Mouse (Mus musculus) brain, embryonic 18.5 days (tissue): ENCODE data around the gene Timp2.
"Not testable (repeated sequence)": the region's sequence is repeated elsewhere in the genome, so short reads cannot be mapped to it uniquely, and the experiment has no call there.

Experiments used
- DNase-seq: peaks from one replicate; pipeline ENCODE4 v3.0.0-alpha.2; 2012; ENCODE audit warnings: low read depth, low spot score

The Timp2 gene

DNA sequence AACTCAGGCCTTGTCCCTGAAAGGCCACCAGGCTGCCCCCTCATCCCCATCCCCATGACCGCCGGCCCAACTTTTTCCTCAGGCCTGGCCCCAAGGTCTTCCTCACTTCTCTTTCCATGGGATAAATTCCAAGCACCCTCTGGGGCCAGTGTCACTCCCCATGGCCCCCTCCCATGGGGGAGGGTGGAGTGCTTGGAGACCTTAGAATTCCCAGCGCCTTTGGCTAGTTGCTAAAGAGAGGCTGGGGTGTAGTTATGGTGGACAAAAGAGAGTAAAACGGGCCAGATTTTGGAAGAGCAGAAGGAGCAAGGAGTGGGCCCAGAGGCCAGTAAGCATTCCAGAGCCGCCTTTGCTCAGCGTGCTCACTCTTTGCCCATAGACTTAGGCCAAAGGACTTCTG, at the start of gene Timp2:
Gene Timp2 (minus strand): TSS at position 101 of the 400 bp plus-strand sequence.
- DNase-seq: no peak

DNA sequence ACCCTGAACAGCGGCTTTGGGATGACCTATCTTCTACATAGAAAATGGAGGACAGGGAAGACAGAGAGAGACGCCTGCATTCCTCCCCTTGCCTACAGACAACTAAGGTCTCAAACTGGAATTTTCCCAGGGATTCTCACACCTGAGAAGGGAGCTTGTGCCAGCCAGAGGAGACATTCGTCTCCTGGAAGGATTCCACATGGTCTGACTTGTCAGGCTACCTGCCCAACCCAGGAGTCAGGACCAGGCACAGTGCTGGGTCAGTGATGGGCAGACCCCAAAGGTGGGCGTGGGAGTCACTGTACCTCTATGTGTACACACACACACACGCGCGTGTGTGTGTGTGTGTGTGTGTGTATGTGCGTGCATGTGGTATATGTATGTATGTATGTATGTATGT, 49.8 kb upstream of the Timp2 start:
- no peak for DNase-seq

DNA sequence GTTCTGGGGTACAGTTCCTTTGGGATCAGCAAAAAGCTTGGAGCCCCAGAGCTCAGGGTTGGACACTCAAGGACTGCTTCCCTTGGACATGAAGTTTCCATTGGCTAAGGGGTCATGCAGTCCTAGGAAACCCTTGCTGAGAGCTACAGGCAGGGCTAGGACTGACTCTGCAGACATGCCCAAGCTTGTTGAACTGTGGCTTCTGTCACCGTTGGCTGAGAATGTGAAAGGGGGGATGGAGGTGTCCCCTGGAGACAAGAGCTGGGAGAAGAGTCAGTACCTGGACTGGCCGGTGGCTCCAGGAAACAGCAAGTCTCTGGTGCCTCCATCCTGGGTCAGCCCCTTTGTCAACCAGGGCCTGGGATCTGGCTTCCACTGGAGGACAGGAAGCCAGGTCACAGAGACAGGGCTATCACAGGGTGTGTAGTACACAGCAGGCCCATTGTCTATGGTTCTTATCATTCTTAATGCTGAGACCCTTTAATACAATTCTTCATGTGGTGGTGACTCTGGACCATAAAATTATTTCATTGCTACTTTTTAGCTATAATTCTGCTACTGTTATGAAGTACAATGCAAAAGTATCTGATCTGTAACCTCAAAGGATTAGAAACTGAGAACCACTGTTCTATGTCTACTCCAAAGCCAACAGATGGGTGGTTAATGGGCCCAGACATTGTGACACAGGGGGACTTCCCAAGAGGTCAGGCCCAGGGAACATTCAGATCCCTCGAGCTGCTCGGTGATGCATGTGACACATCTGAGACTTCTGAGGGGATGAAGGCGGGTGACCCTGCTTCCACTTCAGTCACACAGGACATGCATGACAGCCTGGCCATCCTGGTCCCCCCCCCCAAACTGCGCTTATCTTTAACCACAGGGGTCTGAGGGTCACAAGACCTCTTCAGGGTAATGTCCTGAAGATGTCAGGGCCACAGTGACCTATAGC, 48.7 kb upstream of the Timp2 start:
- DNase-seq: no peak

DNA sequence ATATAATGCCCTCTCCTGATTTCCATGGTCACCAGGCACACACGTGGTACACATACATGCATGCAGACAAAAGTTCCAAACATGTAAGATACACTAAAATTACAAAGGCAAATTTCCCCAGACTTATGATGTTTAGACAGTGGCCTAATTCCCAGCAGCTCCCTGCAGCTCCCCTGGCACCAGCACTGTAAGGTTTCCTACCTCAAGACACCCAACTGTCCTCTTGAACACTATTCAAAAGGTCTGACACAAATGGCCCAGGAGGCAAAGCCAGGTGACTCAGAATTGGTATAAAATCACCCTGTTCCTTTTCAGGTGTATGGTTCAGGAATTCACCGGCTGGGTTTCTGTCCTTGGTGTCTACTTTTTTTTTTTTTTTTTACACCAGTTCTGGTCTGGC, 47.6 kb upstream of the Timp2 start:
- no peak for DNase-seq

DNA sequence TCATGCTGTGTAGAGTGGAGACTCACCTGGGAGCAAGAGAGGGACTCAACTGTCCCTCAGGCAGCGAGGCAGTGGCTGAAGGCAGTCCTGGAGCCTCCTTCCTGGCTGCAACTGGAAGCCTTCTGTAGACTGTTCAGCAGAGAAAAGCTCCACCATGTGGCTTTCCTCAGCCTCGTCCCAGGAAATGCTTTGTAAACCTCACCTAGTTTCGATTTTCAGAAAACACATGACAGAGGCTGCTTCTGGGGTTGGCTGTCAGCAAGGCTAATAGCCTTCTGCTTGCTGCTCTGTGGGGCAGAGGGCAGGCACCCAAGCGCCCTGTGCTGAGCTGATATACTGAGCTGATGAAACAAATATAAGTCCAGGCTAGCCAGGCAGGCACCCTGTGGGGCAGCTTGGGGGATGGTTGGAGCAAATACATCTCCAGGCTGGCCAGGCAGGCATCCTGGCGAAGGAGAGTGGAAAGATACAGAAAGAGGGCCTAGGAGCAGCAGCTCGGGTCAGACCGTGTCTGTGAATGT, 46.3 kb upstream of the Timp2 start, which contains the start of gene Lgals3bp:
Gene Lgals3bp (minus strand): TSS at position 333 of the 521 bp plus-strand sequence.
- DNase-seq: no peak

DNA sequence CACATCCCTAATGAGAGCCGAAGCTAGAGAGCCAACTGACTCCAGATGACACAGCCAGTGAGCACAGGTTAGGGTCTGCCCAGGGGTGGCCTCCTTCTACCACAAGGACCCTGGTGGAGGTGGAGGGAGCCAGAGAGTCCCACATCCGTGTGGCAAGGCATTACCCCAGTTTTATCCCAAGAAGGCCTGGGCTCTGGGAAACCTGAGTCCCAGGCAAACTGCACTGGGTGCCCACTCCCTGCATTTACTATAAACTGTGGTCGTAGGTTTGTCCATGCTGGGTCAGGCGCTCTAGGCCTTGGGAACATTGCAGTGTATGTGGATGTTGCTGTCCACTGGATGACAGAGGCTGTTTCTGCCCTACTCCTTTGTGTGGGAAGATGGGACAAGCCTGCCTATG, 45.7 kb upstream of the Timp2 start:
- no peak for DNase-seq

DNA sequence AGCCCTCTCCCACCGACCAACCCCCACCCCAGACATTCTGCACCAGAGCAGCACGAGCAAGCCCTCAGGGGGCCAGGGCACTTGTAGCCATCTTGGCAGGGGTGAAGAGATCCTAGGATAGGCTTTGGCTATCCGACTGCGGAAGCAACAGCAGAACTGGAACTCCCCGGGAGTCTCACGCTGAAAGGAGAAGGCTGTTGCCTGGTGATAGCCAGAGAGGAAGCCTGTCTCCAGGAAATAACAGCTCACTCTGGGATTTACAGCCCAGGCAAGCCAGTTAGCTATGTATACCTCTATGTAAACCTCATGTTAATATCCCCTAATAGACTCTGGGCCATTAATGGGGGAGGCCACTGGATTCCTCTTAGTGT, 45.0 kb upstream of the Timp2 start:
- no peak for DNase-seq

DNA sequence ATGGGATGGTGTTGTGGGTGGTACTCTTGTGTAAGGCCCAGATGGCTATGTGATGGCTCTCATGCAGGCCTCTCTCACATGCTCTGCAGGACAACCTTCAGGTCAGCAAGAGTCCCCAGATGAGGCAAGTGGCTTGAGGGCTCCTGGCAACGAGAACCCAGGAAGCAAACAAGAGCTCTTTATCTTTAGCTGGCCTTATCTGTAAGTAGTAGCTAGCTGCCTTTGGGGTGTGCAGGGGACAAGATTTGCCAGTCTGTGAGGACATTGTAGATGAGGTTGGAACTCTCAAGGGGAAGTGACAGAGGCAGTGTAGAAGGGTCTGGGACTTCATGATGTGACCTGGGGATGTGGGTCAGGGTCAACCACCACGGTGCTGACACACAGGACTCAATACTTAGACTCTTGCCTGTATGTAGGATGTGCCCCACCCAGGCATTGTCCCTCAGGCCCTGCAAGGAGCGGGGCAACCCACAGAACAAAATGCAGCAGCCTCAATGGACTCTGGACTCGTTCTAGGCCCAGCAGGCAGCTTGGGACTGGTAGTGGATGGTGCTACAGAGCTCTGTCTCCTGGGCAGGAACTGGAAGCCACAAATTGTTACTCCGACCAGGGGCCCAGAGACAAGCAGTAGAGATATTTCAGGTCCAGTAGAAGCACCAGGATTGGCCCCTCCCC, 44.5 kb upstream of the Timp2 start:
- DNase-seq: no peak

DNA sequence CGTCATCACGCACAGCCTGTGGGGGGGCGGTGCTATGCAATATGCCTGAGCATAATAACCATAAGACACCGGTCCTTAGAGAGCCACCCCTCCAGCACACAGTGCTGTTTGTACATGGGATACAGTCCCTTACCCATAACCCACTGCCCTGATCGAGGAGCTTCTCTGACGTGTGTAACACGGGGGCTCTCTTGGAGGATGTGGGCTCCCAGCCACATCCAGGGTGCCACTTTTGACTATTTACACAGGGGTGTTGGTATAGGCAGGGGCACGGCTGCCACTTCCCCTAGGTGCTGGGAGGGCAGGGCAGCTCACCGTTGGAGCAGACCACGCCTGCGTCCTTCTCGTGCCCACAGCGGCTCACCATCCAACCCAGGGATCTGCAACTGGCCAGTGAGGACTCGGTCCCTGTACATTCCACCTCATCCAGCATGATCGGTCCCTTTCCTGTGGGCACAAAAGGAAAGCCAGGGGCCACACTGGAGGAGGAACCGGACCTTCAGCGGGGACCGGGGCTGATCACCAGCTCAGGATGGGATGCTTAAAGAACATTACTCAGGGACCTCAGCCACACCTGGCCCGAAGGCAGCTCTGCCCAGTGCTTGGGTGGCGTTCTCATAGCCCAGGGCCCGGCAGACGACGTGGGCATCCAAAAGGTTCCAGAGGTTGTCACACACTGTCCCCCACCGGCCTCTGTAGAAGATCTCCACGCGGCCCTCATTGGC, 42.4 kb upstream of the Timp2 start:
- DNase-seq: no peak

DNA sequence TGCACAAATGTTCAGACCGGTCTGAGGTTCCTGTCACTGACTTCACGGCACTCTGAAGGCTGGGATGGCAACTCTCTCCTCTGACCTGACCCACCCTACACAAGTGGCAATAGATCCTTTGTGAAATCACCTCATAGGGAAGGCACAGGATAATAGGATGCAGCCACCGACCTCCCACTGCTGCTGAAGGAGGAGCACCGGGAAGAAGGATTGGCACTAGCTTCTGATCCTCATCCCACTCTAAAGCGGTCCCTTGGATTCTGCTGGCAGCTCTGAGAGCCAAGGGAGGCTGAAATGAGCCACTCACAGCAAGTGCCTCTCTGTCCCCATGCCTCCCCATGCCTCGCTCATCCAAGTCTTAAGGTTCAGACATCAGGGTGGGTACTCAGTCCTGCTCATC, 39.0 kb upstream of the Timp2 start:
- DNase-seq: no peak

DNA sequence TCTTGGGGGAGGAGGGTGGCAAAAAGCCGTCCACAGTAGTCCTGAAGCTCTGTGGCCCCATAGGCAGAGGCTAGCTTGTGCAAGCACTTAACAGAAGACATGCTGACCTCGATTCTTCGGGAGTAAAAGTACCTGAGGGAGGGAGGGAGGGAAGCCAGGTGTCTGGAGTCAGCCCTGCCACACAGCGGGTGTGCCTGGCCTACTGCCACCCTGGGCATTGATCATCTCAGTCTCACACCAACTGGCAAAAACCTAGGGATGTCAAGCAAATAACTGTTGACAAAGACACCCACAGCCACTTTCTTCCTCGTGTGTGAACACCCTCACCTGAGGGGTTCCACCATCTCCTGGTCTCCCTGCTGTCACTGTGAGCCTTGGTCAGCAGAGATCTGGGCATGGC, 38.5 kb upstream of the Timp2 start:
- DNase-seq: no peak

DNA sequence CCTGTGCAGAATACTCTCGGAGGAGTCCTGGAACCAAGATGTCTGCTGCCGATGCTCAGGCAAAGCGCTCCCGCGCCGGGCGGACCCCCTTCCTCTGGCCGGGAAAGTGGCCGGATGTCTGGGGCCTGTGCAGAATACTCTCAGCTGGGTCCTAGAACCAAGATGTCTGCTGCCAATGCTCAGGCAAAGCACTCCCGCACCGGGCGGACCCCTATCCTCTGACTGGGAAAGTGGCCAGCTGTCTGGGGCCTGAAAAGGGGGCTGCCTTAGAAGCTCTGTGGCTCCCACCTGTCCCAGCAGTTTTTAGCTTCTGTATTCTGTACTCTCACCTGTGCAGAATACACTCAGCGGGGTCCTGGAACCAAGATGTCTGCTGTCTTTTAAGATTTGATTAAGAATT, 32.3 kb upstream of the Timp2 start:
- not testable (repeated sequence) for DNase-seq

DNA sequence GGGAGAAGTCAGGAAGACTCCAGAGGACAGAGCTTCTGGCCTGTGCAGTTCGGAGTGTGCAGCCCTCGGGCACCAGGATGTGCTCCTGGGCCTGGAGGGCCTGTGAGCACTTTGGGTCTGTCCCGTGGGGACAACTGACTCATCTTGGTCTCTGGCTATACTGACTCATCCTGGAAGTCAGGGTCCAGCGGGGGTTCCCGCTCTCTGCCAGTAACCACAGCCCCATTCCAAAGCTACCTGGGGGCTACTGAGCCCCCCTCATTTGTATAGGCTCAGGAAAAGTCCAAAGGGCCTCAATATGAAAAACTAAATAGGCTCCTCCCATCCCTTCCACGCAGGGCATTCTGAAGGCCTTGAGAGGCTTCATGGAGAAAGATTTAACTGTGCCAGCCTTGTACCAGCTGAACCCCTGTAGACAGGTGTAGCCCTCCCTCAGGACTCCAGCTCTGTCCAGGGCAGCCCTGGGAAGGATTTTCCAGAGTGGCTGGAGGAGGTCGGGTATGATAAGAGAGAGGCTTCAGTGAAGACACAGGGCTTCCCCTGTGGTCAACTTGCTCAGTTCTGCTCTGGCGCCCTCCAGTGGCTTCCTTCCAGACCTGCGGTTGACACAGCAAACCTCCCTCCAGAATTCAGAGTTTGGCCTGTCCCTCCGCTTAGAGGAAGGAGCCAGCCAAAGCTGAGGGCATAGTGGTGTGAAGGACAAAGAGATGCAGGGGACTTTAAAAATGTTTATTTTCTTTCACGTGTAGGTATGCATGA, 23.9 kb upstream of the Timp2 start:
- DNase-seq: no peak

DNA sequence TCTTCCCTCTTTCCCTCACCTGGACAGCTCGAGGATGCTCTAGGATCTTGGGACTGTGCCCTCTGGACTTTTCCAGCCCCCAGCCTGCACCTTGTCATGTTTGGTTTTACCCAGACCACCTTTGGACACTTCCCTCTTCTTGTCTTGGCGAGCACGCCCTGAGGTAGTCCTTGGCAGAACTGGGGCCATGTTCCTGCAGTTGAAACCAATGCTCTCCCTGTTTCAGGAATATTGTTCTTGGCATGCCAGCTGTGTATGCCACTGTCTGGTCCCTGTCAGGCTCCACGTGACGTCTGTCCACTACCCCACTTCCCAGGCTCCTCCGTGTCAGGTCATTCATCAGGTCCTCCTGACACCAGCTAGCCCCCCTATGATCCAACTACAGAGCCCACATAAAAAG, 23.1 kb upstream of the Timp2 start:
- DNase-seq: no peak

DNA sequence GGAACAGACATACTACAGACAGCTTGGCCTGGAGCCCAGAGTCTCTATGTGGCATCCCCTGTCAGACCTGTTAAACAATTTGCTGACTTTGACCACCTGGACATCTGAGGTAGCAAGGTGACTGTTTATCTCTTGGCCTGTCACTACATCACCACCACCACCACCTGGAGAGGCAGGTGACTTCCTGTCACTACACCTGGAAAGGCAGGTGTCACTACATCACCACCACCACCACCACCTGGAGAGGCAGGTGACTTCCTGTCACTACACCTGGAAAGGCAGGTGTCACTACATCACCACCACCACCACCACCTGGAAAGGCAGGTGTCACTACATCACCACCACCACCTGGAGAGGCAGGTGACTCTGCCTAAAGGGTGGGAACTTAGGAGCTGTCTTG, 20.8 kb upstream of the Timp2 start:
- DNase-seq: not testable (repeated sequence)

DNA sequence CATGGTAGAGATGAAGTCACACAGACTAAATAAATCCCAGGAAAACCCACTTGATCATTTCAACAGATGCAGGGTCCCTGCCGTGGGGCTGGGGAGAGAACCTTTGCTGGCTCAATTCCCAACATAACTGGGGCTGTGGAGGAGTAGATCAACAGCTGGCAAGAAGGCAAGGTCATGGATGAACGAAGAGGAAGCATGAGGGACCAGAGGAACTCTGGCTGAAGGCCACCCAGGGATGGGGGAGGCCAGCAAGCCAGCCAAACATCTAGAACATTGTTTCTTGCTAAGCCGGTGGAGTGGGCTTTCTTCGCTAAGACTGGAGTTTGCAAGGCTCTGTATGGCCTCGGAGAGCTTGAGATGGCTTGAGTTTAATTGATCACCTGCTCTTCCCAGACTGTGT, 20.3 kb upstream of the Timp2 start:
- DNase-seq: no peak

DNA sequence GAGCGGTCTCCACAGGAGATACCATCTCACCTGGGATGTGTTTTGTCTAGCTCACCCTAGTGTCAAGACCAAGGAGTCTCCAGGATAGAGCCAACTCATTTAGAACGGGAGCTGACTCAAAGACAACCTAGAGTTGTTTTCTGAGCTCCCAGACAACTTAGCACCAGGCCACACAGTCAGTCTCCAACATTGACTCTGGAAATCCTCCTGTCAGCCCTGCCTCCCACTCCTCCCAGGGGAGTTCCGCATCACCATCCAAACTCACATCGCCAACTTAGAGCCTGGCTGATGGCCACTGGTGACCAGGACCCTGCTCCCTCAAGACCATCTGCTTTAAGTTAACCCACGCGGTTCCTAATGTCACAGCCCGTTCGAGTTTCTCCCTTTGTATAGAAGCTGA, 19.9 kb upstream of the Timp2 start:
- DNase-seq: no peak

DNA sequence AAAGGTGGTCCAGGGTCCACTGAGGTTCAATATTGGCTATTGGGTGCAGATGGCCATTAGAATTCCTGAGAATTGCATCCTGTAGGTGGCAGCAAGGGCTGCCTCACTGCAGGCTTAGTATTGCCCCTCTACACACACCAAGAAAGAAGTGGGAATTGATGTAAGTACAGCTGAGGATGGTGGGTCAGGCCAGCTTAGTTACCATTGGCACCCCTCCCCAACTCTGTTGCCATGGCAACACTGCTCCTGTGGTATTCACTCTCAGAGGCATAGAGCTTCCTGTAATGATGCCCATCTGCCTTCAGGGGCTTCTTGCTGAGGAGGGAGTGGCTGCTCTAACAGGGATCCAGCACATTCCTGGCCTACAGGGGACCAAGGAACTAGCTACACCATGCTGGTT, 19.5 kb upstream of the Timp2 start:
- no peak for DNase-seq

DNA sequence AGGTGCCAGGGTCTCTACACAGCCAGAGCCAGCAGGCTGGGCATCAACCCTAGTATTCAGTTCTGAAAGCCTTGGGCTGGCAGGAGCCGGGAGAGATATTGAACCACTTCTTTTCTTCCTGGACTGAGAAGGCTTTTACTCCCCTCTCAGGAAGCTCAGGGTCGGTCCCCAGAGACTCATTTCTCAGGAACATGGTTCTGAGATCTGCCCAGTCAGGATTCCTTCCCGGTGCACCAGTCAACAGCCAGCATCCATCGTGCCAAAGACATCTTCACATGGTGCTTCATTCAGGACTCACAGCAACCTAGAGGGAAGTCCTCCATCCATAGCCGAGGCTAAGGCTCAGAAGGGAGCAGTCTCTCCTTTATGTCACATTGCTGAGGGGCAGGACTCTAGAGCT, 19.0 kb upstream of the Timp2 start:
- no peak for DNase-seq

DNA sequence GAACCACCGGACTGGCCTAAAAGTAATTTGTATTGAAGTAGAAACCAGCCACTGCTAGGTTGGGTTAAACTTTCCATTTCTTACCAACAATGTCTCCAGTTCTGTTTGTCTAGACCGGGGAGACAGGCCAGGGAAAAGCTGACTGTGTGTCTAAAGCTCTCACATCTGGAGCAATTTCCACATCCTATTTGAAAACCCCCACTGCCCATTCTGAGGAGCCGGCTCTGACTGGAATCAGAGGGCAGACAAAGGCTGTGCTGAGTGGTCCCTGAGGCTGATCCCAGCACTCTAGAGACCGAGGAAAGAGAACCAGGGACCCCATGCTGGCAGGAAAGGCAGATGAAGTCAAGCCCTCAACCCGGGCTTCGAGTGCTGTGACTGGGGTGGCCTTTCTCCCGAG, 17.1 kb upstream of the Timp2 start:
- no peak for DNase-seq

DNA sequence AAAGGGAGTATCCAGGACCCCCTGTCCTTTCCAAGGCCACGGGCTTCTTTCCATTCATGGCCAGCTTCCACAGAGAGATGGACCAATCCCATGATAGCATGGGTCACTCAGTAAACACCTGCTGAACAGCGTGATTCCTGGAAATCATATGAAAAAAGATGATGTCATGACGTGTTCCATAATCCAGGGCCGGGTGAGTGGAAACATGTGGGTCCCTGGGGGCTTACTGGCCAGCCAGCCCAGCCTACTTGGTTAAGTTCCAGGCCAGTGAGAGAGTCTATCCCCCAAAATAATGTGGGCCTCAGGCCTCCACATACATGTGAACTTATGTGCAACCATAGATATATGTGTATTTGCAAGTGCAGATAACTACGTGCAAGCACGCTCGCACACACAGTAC, 16.3 kb upstream of the Timp2 start:
- no peak for DNase-seq
